Mouse (Mus musculus): ENCODE data around the gene Bhmt. TPM values are rescaled to one million over a fixed set of nuclear protein-coding genes. Genes with fewer than 3 reads are reported as not detected.

The Bhmt gene
- total RNA-seq (2023), result not detected

GRCm38 (mm10) chr13:93637282-93638245 is at the start of gene Bhmt:
Gene Bhmt, minus strand, starts transcription at chr13:93637961.

GRCm38 (mm10) chr13:93674131-93674561 is 36.4 kb upstream of the Bhmt start, which contains the start of the genes Bhmt2 and Dmgdh:
Gene Bhmt2, minus strand, starts transcription at chr13:93674302.
Gene Dmgdh, plus strand, starts transcription at chr13:93674433.

Other genes starting within 250 kb of the Bhmt start
- gene Jmy, start 138.2 kb downstream of the Bhmt start, total RNA-seq (2023), result 10 to 100 TPM; 35.0 to 39.4 TPM
- not detected for gene Bhmt2, start 36.3 kb upstream of the Bhmt start, total RNA-seq (2023)
- gene Dmgdh, start 36.5 kb upstream of the Bhmt start, total RNA-seq (2023), result not detected
- gene Arsb, start 133.7 kb upstream of the Bhmt start, total RNA-seq (2023), result 10 to 100 TPM; 32.0 to 40.2 TPM

Measured in monocyte, adult 59 days (primary cell).